Mouse (Mus musculus): ENCODE data around the gene Ube2u. TPM values are rescaled to one million over a fixed set of nuclear protein-coding genes. Genes with fewer than 3 reads are reported as not detected.

Ube2u gene
- total and polyA plus RNA-seq, 3 experiments: not detected

- Histone ChIP-seq H3K4me1 (ENCODE audit: control insufficient read depth, insufficient read depth, low read length) (peaks cover 1% of the 10 kb centered on the region; the same call in 1 of the 2 replicates), H3K4me3 (peak overlapping the region; percentile 20; the same call in 1 of the 2 replicates), H3K36me3 (ENCODE audit: control insufficient read depth, insufficient read depth, low read length) (peaks cover 9% of the 10 kb centered on the region), H3K9ac (ENCODE audit: low read depth, low read length) (no peak overlapping the region), H3K27ac (no peak overlapping the region), H3K27me3 (ENCODE audit: control insufficient read depth, insufficient read depth, low read length) (no peaks in the 10 kb centered on the region), H3K79me2 (replicated peaks; ENCODE audit: control insufficient read depth, insufficient read depth, low read length) (no peaks in the 10 kb centered on the region)
- TF ChIP-seq CTCF (IDR thresholded peaks at IDR 0.05) (no peak), EP300 (IDR thresholded peaks at IDR 0.05; ENCODE audit: insufficient read depth, low read depth, low read length) (no peak), POLR2A (IDR thresholded peaks at IDR 0.05; ENCODE audit: insufficient read depth, low read depth, low read length) (no peak)
- peak; percentile 14 to 22 for DNase-seq
- WGBS: 12% methylated on average over 15 of the region's 15 CpGs
- intact Hi-C loops (cut with DNase I): no loop called here
Measured at GRCm38 (mm10) chr4:100527554-100528001, 48.9 kb downstream of the Ube2u start.

GRCm38 (mm10) chr4:100533607-100534006, 55.0 kb downstream of the Ube2u start:
- Histone ChIP-seq H3K27me3 (ENCODE audit: control insufficient read depth, insufficient read depth, low read length) (no peaks in the 10 kb centered on the region), H3K4me3 (no peak overlapping the region), H3K4me1 (ENCODE audit: control insufficient read depth, insufficient read depth, low read length) (no peaks in the 10 kb centered on the region), H3K9ac (ENCODE audit: low read depth, low read length) (no peak overlapping the region), H3K79me2 (replicated peaks; ENCODE audit: control insufficient read depth, insufficient read depth, low read length) (no peaks in the 10 kb centered on the region), H3K27ac (no peak overlapping the region), H3K36me3 (ENCODE audit: control insufficient read depth, insufficient read depth, low read length) (no peaks in the 10 kb centered on the region)
- intact Hi-C loops (cut with DNase I): loop anchor here (2.0 to 10.0 kb wide), 4 partner anchors 121 to 505 kb away; partner anchors contain the start of gene Ror1
- WGBS: 71% methylated on average over 6 of the region's 6 CpGs
- TF ChIP-seq POLR2A (IDR thresholded peaks at IDR 0.05; ENCODE audit: insufficient read depth, low read depth, low read length) (no peak), CTCF (IDR thresholded peaks at IDR 0.05) (peak; percentile 67)
- DNase-seq: no peak

GRCm38 (mm10) chr4:100534946-100535345, 56.3 kb downstream of the Ube2u start:
- H3K27ac ChIP-seq: no peak overlapping the region
- no peaks in the 10 kb centered on the region for H3K4me1 ChIP-seq (ENCODE audit: control insufficient read depth, insufficient read depth, low read length)
- H3K4me3 ChIP-seq: no peak overlapping the region
- WGBS: 89% methylated on average over 3 of the region's 3 CpGs
- H3K9ac ChIP-seq (ENCODE audit: low read depth, low read length): no peak overlapping the region
- no peaks in the 10 kb centered on the region for H3K27me3 ChIP-seq (ENCODE audit: control insufficient read depth, insufficient read depth, low read length)
- no peaks in the 10 kb centered on the region for H3K79me2 ChIP-seq (replicated peaks; ENCODE audit: control insufficient read depth, insufficient read depth, low read length)
- TF ChIP-seq POLR2A (IDR thresholded peaks at IDR 0.05; ENCODE audit: insufficient read depth, low read depth, low read length): no peak
- TF ChIP-seq EP300 (IDR thresholded peaks at IDR 0.05; ENCODE audit: insufficient read depth, low read depth, low read length): no peak
- no peak for TF ChIP-seq CTCF (IDR thresholded peaks at IDR 0.05)
- H3K36me3 ChIP-seq (ENCODE audit: control insufficient read depth, insufficient read depth, low read length): no peaks in the 10 kb centered on the region
- DNase-seq: no peak
- intact Hi-C loops (cut with DNase I): loop anchor here (2.0 to 10.0 kb wide), 5 partner anchors 123 to 588 kb away; no protein-coding TSS in a partner anchor

- Histone ChIP-seq H3K4me1 (ENCODE audit: control insufficient read depth, insufficient read depth, low read length) (no peaks in the 10 kb centered on the region), H3K4me3 (no peak overlapping the region), H3K27ac (no peak overlapping the region), H3K36me3 (ENCODE audit: control insufficient read depth, insufficient read depth, low read length) (no peaks in the 10 kb centered on the region), H3K9ac (ENCODE audit: low read depth, low read length) (no peak overlapping the region), H3K79me2 (replicated peaks; ENCODE audit: control insufficient read depth, insufficient read depth, low read length) (no peaks in the 10 kb centered on the region), H3K27me3 (ENCODE audit: control insufficient read depth, insufficient read depth, low read length) (no peaks in the 10 kb centered on the region)
- intact Hi-C loops (cut with DNase I): loop anchor here (5.0 to 10.0 kb wide), 3 partner anchors 323 to 591 kb away; no protein-coding TSS in a partner anchor
- DNase-seq: no peak
- WGBS: 5% methylated on average over 3 of the region's 3 CpGs
- TF ChIP-seq CTCF (IDR thresholded peaks at IDR 0.05): peak; percentile 89
- TF ChIP-seq POLR2A (IDR thresholded peaks at IDR 0.05; ENCODE audit: insufficient read depth, low read depth, low read length): no peak
- TF ChIP-seq EP300 (IDR thresholded peaks at IDR 0.05; ENCODE audit: insufficient read depth, low read depth, low read length): no peak
Measured at GRCm38 (mm10) chr4:100537898-100538297, 59.2 kb downstream of the Ube2u start.

- 84% methylated on average over 3 of the region's 3 CpGs for WGBS
- Histone ChIP-seq H3K27ac (no peak overlapping the region), H3K79me2 (replicated peaks; ENCODE audit: control insufficient read depth, insufficient read depth, low read length) (no peaks in the 10 kb centered on the region), H3K9ac (ENCODE audit: low read depth, low read length) (no peak overlapping the region), H3K36me3 (ENCODE audit: control insufficient read depth, insufficient read depth, low read length) (no peaks in the 10 kb centered on the region), H3K4me3 (no peak overlapping the region), H3K4me1 (ENCODE audit: control insufficient read depth, insufficient read depth, low read length) (no peaks in the 10 kb centered on the region), H3K27me3 (ENCODE audit: control insufficient read depth, insufficient read depth, low read length) (no peaks in the 10 kb centered on the region)
- no peak for TF ChIP-seq POLR2A (IDR thresholded peaks at IDR 0.05; ENCODE audit: insufficient read depth, low read depth, low read length)
- no peak for TF ChIP-seq CTCF (IDR thresholded peaks at IDR 0.05)
- TF ChIP-seq EP300 (IDR thresholded peaks at IDR 0.05; ENCODE audit: insufficient read depth, low read depth, low read length): no peak
- no peak for DNase-seq
- intact Hi-C loops (cut with DNase I): loop anchor here (5.0 to 10.0 kb wide), 3 partner anchors 325 to 592 kb away; no protein-coding TSS in a partner anchor
Measured at GRCm38 (mm10) chr4:100539483-100539882, 60.8 kb downstream of the Ube2u start.

- H3K4me1 ChIP-seq (ENCODE audit: control insufficient read depth, insufficient read depth, low read length): no peaks in the 10 kb centered on the region
- no peak for TF ChIP-seq EP300 (IDR thresholded peaks at IDR 0.05; ENCODE audit: insufficient read depth, low read depth, low read length)
- no peak for TF ChIP-seq CTCF (IDR thresholded peaks at IDR 0.05)
- TF ChIP-seq POLR2A (IDR thresholded peaks at IDR 0.05; ENCODE audit: insufficient read depth, low read depth, low read length): no peak
- WGBS: 36% methylated on average over 4 of the region's 4 CpGs
- H3K36me3 ChIP-seq (ENCODE audit: control insufficient read depth, insufficient read depth, low read length): no peaks in the 10 kb centered on the region
- H3K4me3 ChIP-seq: no peak overlapping the region
- H3K9ac ChIP-seq (ENCODE audit: low read depth, low read length): no peak overlapping the region
- H3K79me2 ChIP-seq (replicated peaks; ENCODE audit: control insufficient read depth, insufficient read depth, low read length): no peaks in the 10 kb centered on the region
- peak in 1 of 2 experiments; percentile 6 for DNase-seq
- H3K27me3 ChIP-seq (ENCODE audit: control insufficient read depth, insufficient read depth, low read length): no peaks in the 10 kb centered on the region
- H3K27ac ChIP-seq: no peak overlapping the region
- intact Hi-C loops (cut with DNase I): no loop called here
Measured at GRCm38 (mm10) chr4:100547905-100548304, 69.3 kb downstream of the Ube2u start.

All from heart, adult 2 months (tissue).